Mouse (Mus musculus) layer of hippocampus, adult 18-20 months (tissue): ENCODE results near the gene Dnajc27. TPM values are rescaled to one million over a fixed set of nuclear protein-coding genes. Genes with fewer than 3 reads are reported as not detected.

ENCODE experiments used
- DNase-seq, 2 experiments: peaks; one replicate each; pipeline ENCODE4 v3.0.0; 2022; ENCODE audit warnings: low spot score in 2 of 2
- total RNA-seq, 2 experiments: library from RNA; stranded (reverse); gene quantifications; 2 replicates each; pipeline ENCODE4 v1.2.3; 2021

Dnajc27 gene
- total RNA-seq, 2 experiments from 2014 or later = 82.6 to 83.9 TPM

GRCm38 (mm10) chr12:4080311-4080710, 2.1 kb upstream of the Dnajc27 start:
- DNase-seq = peak; percentile 69 to 92

GRCm38 (mm10) chr12:4083441-4083840, 1.1 kb downstream of the Dnajc27 start:
- DNase-seq = no peak

- peak; percentile 52 to 83 for DNase-seq
Observed at GRCm38 (mm10) chr12:4107383-4107782, 25.0 kb downstream of the Dnajc27 start.

GRCm38 (mm10) chr12:4116132-4116531, 33.7 kb downstream of the Dnajc27 start:
- DNase-seq = no peak

- no peak for DNase-seq
Observed at GRCm38 (mm10) chr12:4117136-4117535, 34.8 kb downstream of the Dnajc27 start.

GRCm38 (mm10) chr12:4117579-4117978, 35.2 kb downstream of the Dnajc27 start:
- DNase-seq = peak; percentile 25 to 61

DNA sequence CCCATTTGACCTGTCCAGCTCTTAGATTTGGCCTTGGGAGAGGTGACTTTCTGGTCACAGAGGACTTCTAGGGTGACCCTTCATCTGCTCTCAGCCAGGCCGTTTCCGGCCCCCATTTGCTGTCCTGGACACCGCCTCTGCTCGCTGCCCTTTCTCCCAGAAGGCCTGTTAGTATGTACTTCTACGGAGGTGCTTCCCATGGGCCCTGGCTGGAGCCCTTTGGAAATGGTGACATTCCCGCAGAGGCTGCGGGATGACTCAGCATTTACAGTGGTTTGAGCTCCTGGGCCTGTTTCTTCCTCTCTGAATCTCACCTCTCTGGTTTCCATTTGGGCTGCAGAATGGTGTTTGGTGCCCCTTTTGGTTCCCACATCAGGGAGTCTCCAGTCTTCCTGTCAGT, 45.0 kb downstream of the Dnajc27 start:
- DNase-seq = no peak

- DNase-seq = peak; percentile 63 to 74
Observed at GRCm38 (mm10) chr12:4132941-4133846, 50.8 kb downstream of the Dnajc27 start, which contains the start of gene Adcy3. Adcy3 (plus strand) TSS chr12:4133103.

DNA sequence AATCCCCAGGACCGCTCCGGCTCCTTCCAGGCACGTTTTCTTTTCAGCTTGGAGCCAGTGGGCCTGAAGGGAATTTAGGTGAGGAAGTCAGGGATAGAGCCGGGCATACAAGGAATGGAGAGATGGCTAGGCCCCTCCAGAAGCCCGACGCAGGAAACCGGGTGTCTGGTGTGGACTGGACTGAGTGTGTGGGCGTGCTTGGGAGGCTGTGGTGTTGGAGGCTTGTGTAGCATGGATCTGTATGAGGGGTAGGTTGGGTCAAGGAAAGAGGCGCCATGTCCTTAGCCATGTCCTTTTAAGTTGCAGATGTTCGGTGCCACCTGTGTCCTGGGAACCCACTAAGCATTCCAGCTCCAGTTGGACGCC, 51.4 kb downstream of the Dnajc27 start:
- DNase-seq = peak in 1 of 2 experiments; percentile 17

DNA sequence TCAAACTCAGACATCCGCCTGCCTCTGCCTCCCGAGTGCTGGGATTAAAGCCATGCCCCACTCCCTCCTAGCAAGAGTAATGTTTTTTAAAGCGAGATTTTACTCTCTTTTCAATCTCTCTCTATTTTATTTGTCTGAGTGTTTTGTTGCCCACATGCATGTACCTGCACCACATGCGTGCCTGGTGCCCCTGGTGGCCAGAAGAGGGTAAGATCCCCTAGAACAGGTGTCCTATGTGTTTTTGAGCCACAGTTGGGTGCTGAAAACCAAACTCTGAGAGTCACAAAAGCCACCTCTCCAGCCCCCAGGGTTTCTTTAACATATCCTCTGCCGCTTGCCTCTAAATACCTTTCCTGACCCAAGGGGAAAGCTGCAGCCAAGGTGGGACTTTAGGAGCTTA, 60.8 kb downstream of the Dnajc27 start:
- no peak for DNase-seq

- DNase-seq = no peak
Observed at GRCm38 (mm10) chr12:4150936-4151335, 68.6 kb downstream of the Dnajc27 start.

- no peak for DNase-seq
Observed at GRCm38 (mm10) chr12:4151969-4152368, 69.6 kb downstream of the Dnajc27 start.

DNA sequence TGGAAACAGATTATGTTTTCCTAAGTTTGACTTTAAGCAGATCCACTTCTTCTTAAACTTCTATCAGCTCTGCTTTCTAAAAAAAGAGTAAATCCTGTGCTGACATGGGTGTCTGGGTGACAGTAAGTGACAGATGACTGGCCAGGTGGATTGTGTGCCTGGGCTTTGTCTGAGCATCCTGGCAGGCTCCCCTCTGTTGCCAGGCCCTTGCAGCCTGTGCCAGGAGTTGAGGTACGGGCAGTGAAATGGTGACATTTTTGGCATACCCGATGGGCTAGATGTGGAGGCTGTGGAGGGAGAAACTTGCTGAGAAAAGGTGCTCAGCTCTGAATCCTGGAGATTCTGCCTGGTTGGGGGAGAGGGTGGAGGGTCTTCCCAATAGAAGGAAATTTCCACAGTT, 75.1 kb downstream of the Dnajc27 start:
- DNase-seq = no peak

- DNase-seq = no peak
Observed at GRCm38 (mm10) chr12:4158179-4158578, 75.8 kb downstream of the Dnajc27 start.

DNA sequence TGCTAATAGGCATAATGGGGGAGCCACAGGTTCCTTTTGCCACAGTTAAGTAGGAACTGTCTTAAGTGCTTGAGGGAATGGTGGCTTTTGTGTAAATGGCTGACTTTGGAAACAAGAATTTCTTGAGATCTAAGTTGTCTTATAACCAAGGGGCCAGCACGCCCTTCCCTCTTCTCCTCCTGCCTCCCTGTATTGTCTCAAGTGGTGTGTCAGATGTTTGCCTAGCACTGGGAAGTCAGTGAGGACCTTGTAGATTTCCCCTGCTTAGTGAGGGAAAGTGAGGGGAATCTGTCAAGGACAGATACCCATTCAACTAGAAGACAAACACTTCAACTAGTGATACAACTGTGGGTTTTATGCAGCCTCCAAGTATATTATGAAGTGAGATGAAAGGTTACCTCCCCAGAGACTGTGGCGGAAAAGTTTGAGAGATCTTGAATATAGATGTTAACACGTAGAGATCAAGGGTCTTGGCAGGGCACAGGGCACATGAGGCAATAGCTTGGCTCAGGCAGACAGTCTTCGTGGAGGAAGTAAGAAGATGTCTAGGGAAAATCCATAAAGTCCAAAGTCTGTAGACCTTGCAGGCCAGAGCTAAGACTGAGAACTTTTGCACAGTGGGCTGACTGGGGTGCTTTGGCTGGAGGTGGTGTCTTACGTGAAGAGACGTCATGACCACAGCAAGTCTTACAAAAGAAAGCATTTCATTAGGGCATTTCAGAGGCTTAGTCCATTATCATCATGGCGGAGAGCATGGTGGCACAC, 76.7 kb downstream of the Dnajc27 start:
- DNase-seq = no peak

Other genes with a start within 250 kb of the Dnajc27 start
- 1 to 10 TPM; 2.3 to 2.4 TPM for gene Pomc, start 127.6 kb upstream of the Dnajc27 start, total RNA-seq
- gene Efr3b, start 43.7 kb upstream of the Dnajc27 start, total RNA-seq = 10 to 100 TPM; 91.9 to 92.3 TPM
- gene Adcy3, start 50.5 kb downstream of the Dnajc27 start, total RNA-seq = 10 to 100 TPM; 50.9 to 53.0 TPM
- 1 to 10 TPM; 8.0 to 8.5 TPM for gene Ptrhd1, start 151.4 kb downstream of the Dnajc27 start, total RNA-seq
- gene Cenpo, start 151.7 kb downstream of the Dnajc27 start, total RNA-seq = 1 to 10 TPM; 3.5 to 4.8 TPM